Mouse (Mus musculus): ENCODE results near the gene Igfn1. TPM values are rescaled to one million over a fixed set of nuclear protein-coding genes. Genes with fewer than 3 reads are reported as not detected.

Igfn1 gene
- polyA plus RNA-seq, 1 experiment from 2014 or later = not detected

DNA sequence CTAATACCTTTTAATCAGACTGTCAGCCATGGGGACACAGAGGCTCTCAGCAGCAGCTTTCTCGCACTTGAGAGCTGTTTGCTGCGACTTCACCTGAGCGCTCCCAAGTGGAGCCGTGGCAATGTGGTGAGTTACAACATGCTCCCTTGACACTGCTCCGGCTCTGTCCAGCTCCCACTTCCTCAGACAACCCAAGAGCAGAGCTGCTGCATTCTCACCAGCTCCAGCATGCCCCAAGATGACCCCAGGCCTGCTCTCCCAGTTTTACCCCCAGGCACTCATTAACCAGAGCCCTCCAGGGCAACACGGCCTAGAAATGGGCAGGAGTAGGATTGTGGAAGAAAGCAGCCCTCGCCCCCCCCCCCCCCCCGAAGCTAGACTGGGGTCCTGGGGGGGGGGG is 25.6 kb upstream of the Igfn1 start:
- no peak for DNase-seq (ENCODE audit: extremely low spot score, low spot score)
- Histone ChIP-seq H3K9me3 (no peaks in the 10 kb centered on the region), H3K27me3 (ENCODE audit: poor library complexity, severe bottlenecking) (no peaks in the 10 kb centered on the region), H3K36me3 (replicated peaks) (peaks cover 93% of the 10 kb centered on the region), H3K27ac (no peak overlapping the region), H3K4me3 (no peak overlapping the region), H3K4me1 (peaks cover 22% of the 10 kb centered on the region)
- 78% methylated on average over 8 of the region's 8 CpGs for WGBS

DNA sequence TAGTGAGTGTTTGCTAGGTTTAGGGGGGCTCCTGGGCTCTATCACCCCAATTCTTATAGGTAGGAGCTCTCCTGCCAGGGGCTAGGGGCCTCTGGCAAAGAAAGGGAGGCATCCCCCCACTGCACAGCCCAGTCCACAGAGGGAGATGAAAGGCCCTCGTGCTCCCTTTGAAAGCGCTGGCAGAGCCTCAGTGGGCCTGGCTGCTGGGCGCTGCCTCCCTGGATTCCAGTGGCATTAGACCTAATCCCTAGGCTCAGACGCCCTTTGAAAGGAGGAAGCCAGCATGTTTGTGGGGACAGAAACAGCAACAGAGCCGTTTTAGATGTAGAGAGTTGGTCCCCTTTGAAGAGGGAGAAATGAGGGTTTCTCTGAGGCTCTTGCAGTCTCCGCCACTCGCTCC is 24.1 kb upstream of the Igfn1 start:
- no peaks in the 10 kb centered on the region for H3K9me3 ChIP-seq
- H3K36me3 ChIP-seq (replicated peaks) = peaks cover 100% of the 10 kb centered on the region
- no peaks in the 10 kb centered on the region for H3K27me3 ChIP-seq (ENCODE audit: poor library complexity, severe bottlenecking)
- no peak for DNase-seq (ENCODE audit: extremely low spot score, low spot score)
- 39% methylated on average over 7 of the region's 7 CpGs for WGBS
- H3K4me1 ChIP-seq = peaks cover 22% of the 10 kb centered on the region
- peak overlapping the region; percentile 70 for H3K27ac ChIP-seq
- H3K4me3 ChIP-seq = no peak overlapping the region

GRCm38 (mm10) chr1:136018390-136019189 is 12.4 kb upstream of the Igfn1 start:
- Histone ChIP-seq H3K4me3 (peak overlapping the region; percentile 87), H3K36me3 (replicated peaks) (peaks cover 42% of the 10 kb centered on the region), H3K27me3 (ENCODE audit: poor library complexity, severe bottlenecking) (no peaks in the 10 kb centered on the region), H3K9me3 (no peaks in the 10 kb centered on the region), H3K4me1 (peaks cover 21% of the 10 kb centered on the region), H3K27ac (peak overlapping the region; percentile 97)
- DNase-seq (ENCODE audit: extremely low spot score, low spot score) = peak; percentile 48
- 11% methylated on average over 24 of the region's 24 CpGs for WGBS

DNA sequence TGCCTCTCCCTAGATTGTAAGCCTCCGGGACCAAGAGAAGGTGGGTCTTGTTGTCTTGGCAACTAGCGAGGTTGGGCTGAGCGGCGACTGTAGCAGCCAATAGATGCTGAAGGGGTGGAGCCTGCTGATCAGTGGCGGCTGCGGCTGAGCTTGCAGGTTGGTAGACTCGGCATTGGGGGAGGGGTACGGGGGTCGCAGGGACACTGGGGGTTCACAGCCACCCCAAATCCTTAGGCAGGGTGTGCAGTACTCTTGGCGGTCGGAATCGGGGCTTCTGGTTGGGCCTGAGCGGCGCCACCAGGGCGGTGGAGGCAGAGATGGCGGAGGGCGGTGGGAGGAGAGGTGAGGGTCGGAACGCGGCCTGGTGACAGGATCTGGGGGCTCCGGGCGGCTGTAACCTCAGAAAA is 11.8 kb upstream of the Igfn1 start:
- H3K9me3 ChIP-seq = no peaks in the 10 kb centered on the region
- peak; percentile 93 for DNase-seq (ENCODE audit: extremely low spot score, low spot score)
- peaks cover 35% of the 10 kb centered on the region for H3K36me3 ChIP-seq (replicated peaks)
- peak overlapping the region; percentile 97 for H3K27ac ChIP-seq
- H3K4me3 ChIP-seq = peak overlapping the region; percentile 87
- peaks cover 21% of the 10 kb centered on the region for H3K4me1 ChIP-seq
- 0% methylated on average over 22 of the region's 22 CpGs for WGBS
- H3K27me3 ChIP-seq (ENCODE audit: poor library complexity, severe bottlenecking) = no peaks in the 10 kb centered on the region

DNA sequence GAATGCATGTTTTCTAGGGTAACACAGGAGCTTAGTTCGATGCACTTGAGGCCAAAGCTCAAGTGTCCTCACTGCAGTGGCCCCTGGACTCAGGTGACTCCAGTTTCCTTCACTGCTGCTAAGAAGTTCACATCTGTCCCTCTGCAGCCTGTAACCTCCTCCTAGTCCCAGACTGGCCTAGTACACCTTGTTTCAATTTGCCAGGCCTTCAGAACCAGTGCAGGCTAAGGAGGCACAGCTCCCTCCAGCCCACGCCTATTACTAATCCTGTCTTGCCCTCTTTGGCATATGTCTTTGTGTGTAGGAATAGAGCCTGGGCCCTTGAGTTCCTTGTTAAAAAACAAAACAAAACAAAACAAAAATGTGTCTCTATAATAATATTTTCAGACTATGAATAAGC is 11.2 kb upstream of the Igfn1 start:
- Histone ChIP-seq H3K9me3 (no peaks in the 10 kb centered on the region), H3K4me3 (peak overlapping the region; percentile 87), H3K27me3 (ENCODE audit: poor library complexity, severe bottlenecking) (no peaks in the 10 kb centered on the region), H3K4me1 (peaks cover 21% of the 10 kb centered on the region), H3K36me3 (replicated peaks) (peaks cover 29% of the 10 kb centered on the region), H3K27ac (peak overlapping the region; percentile 97)
- whole genome bisulfite sequencing = 64% methylated on average over 2 of the region's 2 CpGs
- no peak for DNase-seq (ENCODE audit: extremely low spot score, low spot score)

DNA sequence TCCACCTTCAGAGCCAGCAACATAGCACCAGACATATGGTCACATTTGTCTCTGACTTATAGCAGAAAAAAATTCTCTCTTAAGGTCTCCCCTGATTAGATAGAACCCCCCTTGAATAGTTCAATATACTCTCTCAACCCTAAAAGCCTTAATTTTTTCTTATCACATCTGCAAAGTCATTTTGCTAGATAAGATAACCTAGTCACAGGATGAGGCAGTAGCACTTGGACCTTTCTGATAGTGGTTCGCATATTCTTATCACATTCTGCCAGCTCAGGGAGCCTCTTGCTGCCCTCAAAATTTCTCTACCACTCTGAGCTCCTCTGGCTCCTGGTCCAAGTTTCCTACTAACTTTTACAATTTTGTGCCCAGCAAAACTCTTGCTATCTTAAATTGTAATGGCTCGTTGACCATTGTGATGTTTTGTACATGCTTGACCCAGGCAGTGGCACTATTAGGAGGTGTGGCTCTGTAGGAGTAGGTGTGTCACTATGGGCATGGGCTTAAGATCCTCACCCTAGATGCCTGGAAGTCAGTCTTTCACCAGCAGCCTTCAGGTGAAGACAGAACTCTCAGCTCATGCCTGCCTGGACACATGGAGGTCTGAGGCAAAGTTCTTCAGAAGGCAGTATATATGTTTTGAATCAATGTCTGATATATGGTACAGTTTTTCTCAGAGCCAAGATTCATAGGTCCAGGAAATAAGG is 8.8 kb upstream of the Igfn1 start:
- H3K36me3 ChIP-seq (replicated peaks) = peaks cover 6% of the 10 kb centered on the region
- peaks cover 21% of the 10 kb centered on the region for H3K4me1 ChIP-seq
- 79% methylated on average over 2 of the region's 2 CpGs for WGBS

GRCm38 (mm10) chr1:136013513-136013912 is 7.4 kb upstream of the Igfn1 start:
- Histone ChIP-seq H3K4me1 (peaks cover 10% of the 10 kb centered on the region), H3K4me3 (no peak overlapping the region), H3K36me3 (replicated peaks) (no peaks in the 10 kb centered on the region), H3K27me3 (ENCODE audit: poor library complexity, severe bottlenecking) (peaks cover 9% of the 10 kb centered on the region), H3K9me3 (no peaks in the 10 kb centered on the region), H3K27ac (no peak overlapping the region)
- WGBS = 84% methylated on average over 4 of the region's 4 CpGs
- no peak for DNase-seq (ENCODE audit: extremely low spot score, low spot score)

More for the DNA sequence above, 8.8 kb upstream of the Igfn1 start:
- Histone ChIP-seq H3K27me3 (ENCODE audit: poor library complexity, severe bottlenecking) (no peaks in the 10 kb centered on the region), H3K9me3 (no peaks in the 10 kb centered on the region), H3K27ac (no peak overlapping the region), H3K4me3 (no peak overlapping the region)
- no peak for DNase-seq (ENCODE audit: extremely low spot score, low spot score)

DNA sequence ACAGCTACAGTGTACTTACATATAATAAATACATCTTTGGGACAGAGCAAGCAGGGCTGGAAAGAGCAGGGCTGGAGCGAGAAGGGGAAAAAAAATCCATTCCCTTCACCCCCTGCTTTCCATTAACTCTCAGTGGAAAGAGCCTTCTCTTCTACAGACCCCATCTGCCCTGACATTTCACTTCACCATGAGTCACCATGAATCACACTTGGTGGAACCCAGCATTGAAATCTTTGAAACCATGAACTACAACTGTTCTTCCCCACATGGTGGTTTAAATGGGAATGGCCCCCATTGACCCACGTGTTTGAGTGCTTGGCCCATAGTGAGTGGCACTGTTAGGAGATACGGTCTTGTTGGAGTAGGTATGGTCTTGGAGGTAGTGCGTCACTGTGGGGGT is 4.1 kb upstream of the Igfn1 start:
- H3K36me3 ChIP-seq (replicated peaks) = no peaks in the 10 kb centered on the region
- H3K9me3 ChIP-seq = no peaks in the 10 kb centered on the region
- H3K27me3 ChIP-seq (ENCODE audit: poor library complexity, severe bottlenecking) = peaks cover 35% of the 10 kb centered on the region
- 84% methylated on average over 4 of the region's 4 CpGs for WGBS
- H3K4me3 ChIP-seq = no peak overlapping the region
- no peak for DNase-seq (ENCODE audit: extremely low spot score, low spot score)
- H3K27ac ChIP-seq = no peak overlapping the region
- peaks cover 13% of the 10 kb centered on the region for H3K4me1 ChIP-seq

DNA sequence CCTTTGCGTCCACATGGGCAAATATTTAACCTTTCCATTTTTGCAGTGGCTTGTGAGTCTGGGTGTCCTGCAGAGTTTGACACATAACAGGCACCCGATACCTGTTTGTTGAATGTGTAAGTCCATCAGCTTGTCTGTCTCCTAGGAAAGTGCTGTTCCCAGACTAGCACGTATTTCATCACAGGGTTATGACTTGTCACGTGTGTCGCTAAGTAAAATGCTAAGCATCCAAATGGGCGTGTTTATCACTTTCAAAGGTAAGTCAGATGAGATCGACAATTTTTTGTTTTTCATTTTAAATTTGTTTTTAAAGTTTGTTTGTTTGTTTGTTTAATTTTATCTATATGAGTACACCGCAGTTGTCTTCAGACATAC is 2.0 kb upstream of the Igfn1 start:
- Histone ChIP-seq H3K9me3 (no peaks in the 10 kb centered on the region), H3K4me3 (peak overlapping the region; percentile 57), H3K27me3 (ENCODE audit: poor library complexity, severe bottlenecking) (peaks cover 42% of the 10 kb centered on the region), H3K36me3 (replicated peaks) (no peaks in the 10 kb centered on the region), H3K27ac (no peak overlapping the region), H3K4me1 (peaks cover 13% of the 10 kb centered on the region)
- 23% methylated on average over 8 of the region's 8 CpGs for WGBS
- no peak for DNase-seq (ENCODE audit: extremely low spot score, low spot score)

- DNase-seq (ENCODE audit: extremely low spot score, low spot score) = peak; percentile 79
- 2% methylated on average over 37 of the region's 37 CpGs for WGBS
- peak within 1 kb of the TSS; percentile 57 for H3K4me3 ChIP-seq
- H3K36me3 ChIP-seq (replicated peaks) = no peaks in the 10 kb centered on the region
- peak within 1 kb of the TSS; percentile 27; the same call in 1 of the 2 replicates for H3K27ac ChIP-seq
- peaks cover 13% of the 10 kb centered on the region for H3K4me1 ChIP-seq
- peaks cover 42% of the 10 kb centered on the region for H3K27me3 ChIP-seq (ENCODE audit: poor library complexity, severe bottlenecking)
- H3K9me3 ChIP-seq = no peaks in the 10 kb centered on the region
Measured at GRCm38 (mm10) chr1:136007211-136008158, 1.3 kb upstream of the Igfn1 start, which contains the start of gene Tmem9. Gene Tmem9 (plus strand): TSS chr1:136008150.

- Histone ChIP-seq H3K27me3 (ENCODE audit: poor library complexity, severe bottlenecking) (peaks cover 18% of the 10 kb centered on the region), H3K4me1 (no peaks in the 10 kb centered on the region), H3K36me3 (replicated peaks) (no peaks in the 10 kb centered on the region), H3K9me3 (no peaks in the 10 kb centered on the region), H3K4me3 (no peak overlapping the region), H3K27ac (no peak overlapping the region)
- no peak for DNase-seq (ENCODE audit: extremely low spot score, low spot score)
- 91% methylated on average over 2 of the region's 2 CpGs for WGBS
Measured at GRCm38 (mm10) chr1:136001438-136001837, 4.7 kb downstream of the Igfn1 start.

DNA sequence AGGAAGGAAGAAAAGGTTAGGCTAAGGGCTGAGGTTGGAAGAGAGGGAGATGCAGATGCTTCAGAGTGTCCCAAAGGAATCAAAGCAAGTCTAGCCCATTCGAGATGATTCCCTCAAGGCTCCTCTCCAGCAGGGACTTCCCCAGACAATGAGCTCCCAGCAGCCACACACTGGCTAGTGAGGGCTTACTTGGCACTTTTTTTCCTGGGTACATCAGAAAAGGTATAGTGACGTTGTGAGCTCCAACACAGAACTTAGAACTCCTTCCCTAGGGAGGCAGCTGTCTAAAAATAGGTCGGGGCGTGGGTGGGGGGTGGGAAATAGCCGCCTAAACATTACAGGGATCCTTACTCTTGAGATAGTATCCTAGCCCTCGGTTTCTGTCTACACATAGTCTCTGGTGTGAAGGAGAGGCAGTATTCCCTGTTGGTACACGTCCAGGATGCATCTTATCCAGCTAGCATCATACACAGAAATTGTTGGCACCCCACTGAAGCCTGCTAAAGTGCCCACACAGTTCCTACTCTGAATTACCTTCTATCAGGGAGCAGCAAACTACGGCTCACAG is 6.3 kb downstream of the Igfn1 start:
- 69% methylated on average over 8 of the region's 8 CpGs for WGBS
- H3K27me3 ChIP-seq (ENCODE audit: poor library complexity, severe bottlenecking) = 0 out of 2 replicates have a peak, but pooled peaks cover 3% of the 10 kb centered on the region
- no peak overlapping the region for H3K27ac ChIP-seq
- no peak for DNase-seq (ENCODE audit: extremely low spot score, low spot score)
- no peak overlapping the region for H3K4me3 ChIP-seq
- no peaks in the 10 kb centered on the region for H3K36me3 ChIP-seq (replicated peaks)
- no peaks in the 10 kb centered on the region for H3K4me1 ChIP-seq
- no peaks in the 10 kb centered on the region; the same call in 1 of the 2 replicates for H3K9me3 ChIP-seq

Measured in forebrain, embryonic 10.5 days (tissue).